Mouse (Mus musculus) forebrain, embryonic 14.5 days (tissue): ENCODE measurements at regions not wholly inside any gene's neighbourhood (a gene's known extent, or its start where the extent isn't known, plus 50 kb on each side); places are given as distances from the start of the nearest gene placed in this dataset.

Source experiments
- ATAC-seq: fragments of 200-750 bp; cut with Nextera tagmentation; 2 replicates; pipeline ENCODE4 v1.8.0; 2017; ENCODE audit warnings: mild to moderate bottlenecking, moderate library complexity
- DNase-seq: peaks from one replicate; pipeline ENCODE4 v3.0.0-alpha.2; 2015; ENCODE audit warnings: low spot score
- H3K27ac ChIP-seq: fragments of 300-500 bp; sonication (generic); 2 replicates; pipeline ENCODE4 v1.5.1; 2014; ENCODE audit warnings: low read depth, mild to moderate bottlenecking, control low read depth, low read length, moderate library complexity
- H3K27me3 ChIP-seq: fragments of 300-500 bp; sonication (generic); replicated peaks from 2 replicates; pipeline ENCODE4 v1.6.1; 2014; ENCODE audit warnings: low read length, control low read depth, mixed read lengths; ENCODE audit not compliant: control insufficient read depth, insufficient read depth
- H3K36me3 ChIP-seq: fragments of 300-500 bp; sonication (generic); 2 replicates; pipeline ENCODE4 v1.6.1; 2014; ENCODE audit warnings: low read length, control low read depth; ENCODE audit not compliant: control insufficient read depth, insufficient read depth
- H3K4me1 ChIP-seq: fragments of 300-500 bp; sonication (generic); 2 replicates; pipeline ENCODE4 v1.6.1; 2014; ENCODE audit warnings: antibody characterized with exemption, low read length, control low read depth; ENCODE audit not compliant: control insufficient read depth, insufficient read depth
- H3K4me2 ChIP-seq: fragments of 300-500 bp; sonication (generic); 2 replicates; pipeline ENCODE4 v1.6.1; 2014; ENCODE audit warnings: mild to moderate bottlenecking, control low read depth, low read length
- H3K4me3 ChIP-seq: fragments of 300-500 bp; sonication (generic); 2 replicates; pipeline ENCODE4 v1.5.1; 2014; ENCODE audit warnings: low read depth, low read length, control low read depth
- H3K9ac ChIP-seq: fragments of 300-500 bp; sonication (generic); 2 replicates; pipeline ENCODE4 v1.6.1; 2014; ENCODE audit warnings: mild to moderate bottlenecking, low read length, control low read depth, moderate library complexity
- H3K9me3 ChIP-seq: fragments of 300-500 bp; sonication (generic); replicated peaks from 2 replicates; pipeline ENCODE4 v1.6.1; 2016; ENCODE audit warnings: low read length, control low read depth, mixed read lengths; ENCODE audit not compliant: control insufficient read depth
- WGBS: fragments of 180-500 bp; shearing (Covaris S2); extraction: QIAGEN DNeasy Blood & Tissue Kit; methylation state at CpG from one replicate; pipeline ENCODE4 v1.1.7; 2014; 5-methylcytosine and 5-hydroxymethylcytosine counted together

GRCm38 (mm10) chrX:92981141-92981540, 305.1 kb upstream of the Arx start:
- Histone ChIP-seq H3K27me3 (no peaks in the 10 kb centered on the region), H3K4me1 (no peaks in the 10 kb centered on the region), H3K4me2 (no peak overlapping the region), H3K27ac (no peak overlapping the region), H3K9ac (no peak overlapping the region), H3K9me3 (no peaks in the 10 kb centered on the region), H3K36me3 (no peaks in the 10 kb centered on the region), H3K4me3 (no peak overlapping the region)
- no peak for ATAC-seq
- no peak for DNase-seq

GRCm38 (mm10) chrX:93002236-93002976, 283.8 kb upstream of the Arx start:
- ATAC-seq = 0 out of 2 replicates have a peak, but pooled peaks have one; percentile 26
- Histone ChIP-seq H3K27ac (no peak overlapping the region), H3K9ac (no peak overlapping the region), H3K27me3 (no peaks in the 10 kb centered on the region), H3K9me3 (no peaks in the 10 kb centered on the region), H3K4me2 (no peak overlapping the region), H3K36me3 (no peaks in the 10 kb centered on the region), H3K4me3 (no peak overlapping the region), H3K4me1 (no peaks in the 10 kb centered on the region)
- 57% methylated on average over 9 of the region's 9 CpGs for WGBS
- peak; percentile 9 for DNase-seq

- H3K9ac ChIP-seq = no peak overlapping the region
- H3K9me3 ChIP-seq = no peaks in the 10 kb centered on the region
- no peak for DNase-seq
Observed at GRCm38 (mm10) chrX:93006681-93007080, 279.6 kb upstream of the Arx start.

GRCm38 (mm10) chrX:93011578-93011977, 274.7 kb upstream of the Arx start:
- 64% methylated on average over 2 of the region's 2 CpGs for WGBS
- ATAC-seq (no peak), DNase-seq (no peak)
- no peak overlapping the region for H3K4me3 ChIP-seq
- no peaks in the 10 kb centered on the region for H3K9me3 ChIP-seq
- H3K9ac ChIP-seq = no peak overlapping the region
- H3K27ac ChIP-seq = no peak overlapping the region
- no peaks in the 10 kb centered on the region for H3K4me1 ChIP-seq
- no peaks in the 10 kb centered on the region for H3K27me3 ChIP-seq
- H3K4me2 ChIP-seq = no peak overlapping the region
- H3K36me3 ChIP-seq = no peaks in the 10 kb centered on the region

More at GRCm38 (mm10) chrX:93006681-93007080, 279.6 kb upstream of the Arx start:
- Histone ChIP-seq H3K4me2 (no peak overlapping the region), H3K27me3 (no peaks in the 10 kb centered on the region), H3K27ac (no peak overlapping the region), H3K4me1 (no peaks in the 10 kb centered on the region), H3K4me3 (no peak overlapping the region), H3K36me3 (no peaks in the 10 kb centered on the region)
- 85% methylated on average over 2 of the region's 2 CpGs for WGBS
- ATAC-seq = no peak

- H3K27ac ChIP-seq = no peak overlapping the region
- H3K27me3 ChIP-seq = no peaks in the 10 kb centered on the region
- H3K36me3 ChIP-seq = no peaks in the 10 kb centered on the region
- no peaks in the 10 kb centered on the region for H3K9me3 ChIP-seq
- H3K4me1 ChIP-seq = no peaks in the 10 kb centered on the region
- WGBS = 81% methylated on average over 3 of the region's 3 CpGs
- no peak overlapping the region for H3K9ac ChIP-seq
- no peak overlapping the region for H3K4me2 ChIP-seq
- no peak for ATAC-seq
- no peak for DNase-seq
- no peak overlapping the region for H3K4me3 ChIP-seq
Observed at GRCm38 (mm10) chrX:93016391-93016790, 269.9 kb upstream of the Arx start.

- Histone ChIP-seq H3K27me3 (no peaks in the 10 kb centered on the region), H3K27ac (no peak overlapping the region), H3K36me3 (no peaks in the 10 kb centered on the region), H3K4me2 (no peak overlapping the region), H3K9ac (no peak overlapping the region), H3K4me3 (no peak overlapping the region), H3K9me3 (no peaks in the 10 kb centered on the region), H3K4me1 (no peaks in the 10 kb centered on the region)
- ATAC-seq = no peak
- DNase-seq = no peak
- WGBS = 78% methylated on average over 1 of the region's 1 CpGs
Observed at GRCm38 (mm10) chrX:93041096-93041495, 245.1 kb upstream of the Arx start.

GRCm38 (mm10) chrX:93042736-93043135, 243.5 kb upstream of the Arx start:
- 69% methylated on average over 3 of the region's 3 CpGs for WGBS
- H3K4me3 ChIP-seq = no peak overlapping the region
- H3K27me3 ChIP-seq = no peaks in the 10 kb centered on the region
- no peaks in the 10 kb centered on the region for H3K9me3 ChIP-seq
- DNase-seq (peak; percentile 51), ATAC-seq (peak; percentile 57; the same call in 1 of the 2 replicates)
- H3K4me1 ChIP-seq = no peaks in the 10 kb centered on the region
- H3K4me2 ChIP-seq = no peak overlapping the region
- H3K9ac ChIP-seq = no peak overlapping the region
- H3K36me3 ChIP-seq = no peaks in the 10 kb centered on the region
- no peak overlapping the region for H3K27ac ChIP-seq

GRCm38 (mm10) chrX:93048967-93049754, 237.1 kb upstream of the Arx start:
- no peak overlapping the region for H3K4me2 ChIP-seq
- no peak overlapping the region for H3K9ac ChIP-seq
- no peak overlapping the region for H3K27ac ChIP-seq
- H3K36me3 ChIP-seq = no peaks in the 10 kb centered on the region
- H3K4me1 ChIP-seq = no peaks in the 10 kb centered on the region
- 88% methylated on average over 1 of the region's 1 CpGs for WGBS
- DNase-seq (no peak), ATAC-seq (no peak)
- H3K9me3 ChIP-seq = no peaks in the 10 kb centered on the region
- H3K27me3 ChIP-seq = no peaks in the 10 kb centered on the region
- no peak overlapping the region for H3K4me3 ChIP-seq

- no peaks in the 10 kb centered on the region for H3K36me3 ChIP-seq
- no peak for DNase-seq
- no peak overlapping the region for H3K27ac ChIP-seq
- WGBS = 87% methylated on average over 3 of the region's 3 CpGs
- ATAC-seq = no peak
- H3K27me3 ChIP-seq = no peaks in the 10 kb centered on the region
- H3K4me1 ChIP-seq = no peaks in the 10 kb centered on the region
- H3K4me2 ChIP-seq = no peak overlapping the region
- no peak overlapping the region for H3K9ac ChIP-seq
- H3K9me3 ChIP-seq = no peaks in the 10 kb centered on the region
- H3K4me3 ChIP-seq = no peak overlapping the region
Observed at GRCm38 (mm10) chrX:93049755-93050143, 236.5 kb upstream of the Arx start.
